ENCODE assay signal across 8 mouse cellular contexts in the genomic region with DNA sequence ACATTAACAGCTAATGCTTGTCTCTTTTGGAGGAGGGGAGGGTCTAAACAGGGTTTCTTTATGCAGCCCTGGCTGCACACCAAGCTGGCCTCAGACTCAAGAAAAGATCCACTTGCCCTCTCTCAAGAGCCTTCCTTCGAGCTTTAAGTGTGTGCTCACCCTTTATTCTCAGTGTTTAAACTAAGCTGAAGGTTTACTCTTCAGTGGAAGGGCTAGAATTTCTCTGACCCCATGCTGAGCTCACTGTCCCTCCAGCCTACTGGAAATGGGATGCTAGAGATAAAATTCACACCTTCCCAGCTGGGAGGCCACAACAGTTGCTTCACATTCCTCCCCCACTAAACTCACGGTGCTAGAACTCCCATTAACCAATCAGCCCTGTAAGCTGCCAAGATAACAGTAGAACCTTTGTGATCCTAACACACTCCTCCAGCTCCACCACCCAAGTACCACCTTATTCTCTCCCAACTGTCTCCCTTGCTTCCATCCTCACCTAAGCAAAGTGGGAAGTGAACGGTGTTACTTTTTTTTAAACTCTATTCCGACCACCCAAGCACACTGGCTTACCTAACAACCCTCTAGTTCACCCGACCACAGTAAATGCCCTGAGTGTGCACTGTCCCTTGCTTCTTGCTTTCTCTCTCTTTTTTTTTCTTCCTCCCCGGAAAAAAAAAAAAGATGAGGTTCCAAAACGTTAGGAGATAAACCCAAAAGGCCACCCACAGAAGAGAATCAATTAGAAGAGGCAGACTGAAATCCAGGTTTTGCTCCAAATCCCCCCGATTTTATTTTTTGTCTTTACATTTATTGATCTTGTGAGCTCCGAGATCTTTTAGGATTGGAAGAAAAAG. TPM values are rescaled to one million over a fixed set of nuclear protein-coding genes. Genes with fewer than 3 reads are reported as not detected.
DNase-seq lines count a peak whose midpoint lies in the region; ATAC-seq and TF ChIP-seq lines count a peak whose summit lies in the region.

No protein-coding gene starts in this region.

- ATAC-seq in heart, embryonic 12.5 days (ENCODE audit: insufficient number of reproducible peaks, low FRiP score): no peak
- ATAC-seq in hindbrain, embryonic 13.5 days (ENCODE audit: low FRiP score): no peak

- intact Hi-C loops in heart, adult 2 months (cut with DNase I): no loop called here

- no peak for TF ChIP-seq POLR2A in heart, adult 2 months (IDR thresholded peaks at IDR 0.05; ENCODE audit: insufficient read depth, low read depth, low read length)

- peak overlapping the region; percentile 41; the same call in 1 of the 2 replicates for H3K9ac ChIP-seq in heart, embryonic 12.5 days
- no peak overlapping the region for H3K9ac ChIP-seq in heart, adult 2 months (ENCODE audit: low read depth, low read length)
- peak overlapping the region; percentile 86 for H3K9ac ChIP-seq in hindbrain, embryonic 13.5 days

- H3K36me3 ChIP-seq in heart, embryonic 12.5 days: no peaks in the 10 kb centered on the region
- no peaks in the 10 kb centered on the region for H3K36me3 ChIP-seq in heart, adult 2 months (ENCODE audit: control insufficient read depth, insufficient read depth, low read length)
- no peaks in the 10 kb centered on the region for H3K36me3 ChIP-seq in hindbrain, embryonic 13.5 days
- no peaks in the 10 kb centered on the region for H3K36me3 ChIP-seq in midbrain, embryonic 10.5 days

- 0 out of 2 replicates have a peak, but pooled peaks cover 5% of the 10 kb centered on the region for H3K4me1 ChIP-seq in heart, embryonic 12.5 days (replicated peaks)
- peaks cover 2% of the 10 kb centered on the region; the same call in 1 of the 2 replicates for H3K4me1 ChIP-seq in heart, adult 2 months (ENCODE audit: control insufficient read depth, insufficient read depth, low read length)
- peaks cover 11% of the 10 kb centered on the region for H3K4me1 ChIP-seq in hindbrain, embryonic 13.5 days (replicated peaks)
- peaks cover 16% of the 10 kb centered on the region for H3K4me1 ChIP-seq in midbrain, embryonic 10.5 days

- no peak for TF ChIP-seq CTCF in heart, adult 2 months (IDR thresholded peaks at IDR 0.05)

- no peak for TF ChIP-seq EP300 in heart, adult 2 months (IDR thresholded peaks at IDR 0.05; ENCODE audit: insufficient read depth, low read depth, low read length)

- 0 out of 2 replicates have a peak, but pooled peaks cover 5% of the 10 kb centered on the region for H3K27me3 ChIP-seq in heart, embryonic 12.5 days (replicated peaks)
- no peaks in the 10 kb centered on the region for H3K27me3 ChIP-seq in heart, adult 2 months (ENCODE audit: control insufficient read depth, insufficient read depth, low read length)
- no peaks in the 10 kb centered on the region for H3K27me3 ChIP-seq in hindbrain, embryonic 13.5 days
- peaks cover 9% of the 10 kb centered on the region for H3K27me3 ChIP-seq in midbrain, embryonic 10.5 days (ENCODE audit: low read depth, poor library complexity, severe bottlenecking)

- no peak overlapping the region for H3K27ac ChIP-seq in heart, embryonic 12.5 days (ENCODE audit: poor library complexity, severe bottlenecking)
- no peak overlapping the region for H3K27ac ChIP-seq in heart, adult 2 months
- peak overlapping the region; percentile 96; the same call in 1 of the 2 replicates for H3K27ac ChIP-seq in hindbrain, embryonic 13.5 days
- H3K27ac ChIP-seq in midbrain, embryonic 10.5 days (replicated peaks): peak overlapping the region; percentile 95

- no peak for DNase-seq in heart, adult 2 months
- peak; percentile 52 for DNase-seq in R1 (ENCODE audit: low read depth, low spot score)
- DNase-seq in midbrain, embryonic 10.5 days (ENCODE audit: low spot score): peak; percentile 13
- DNase-seq in yolk sac, embryonic 10.5 days (ENCODE audit: low spot score): no peak
- no peak for DNase-seq in frontal cortex, postnatal 10 days (ENCODE audit: low spot score in 2 of 2)
- DNase-seq in frontal cortex, postnatal 36 days (ENCODE audit: low spot score in 2 of 2): no peak

- 15% methylated on average over 9 of the region's 9 CpGs for WGBS in heart, embryonic 12.5 days
- 42% methylated on average over 9 of the region's 9 CpGs for WGBS in heart, adult 2 months
- 15% methylated on average over 9 of the region's 9 CpGs for WGBS in hindbrain, embryonic 13.5 days
- WGBS in midbrain, embryonic 10.5 days: 22% methylated on average over 9 of the region's 9 CpGs

- H3K4me2 ChIP-seq in heart, embryonic 12.5 days: peak overlapping the region; percentile 72
- H3K4me2 ChIP-seq in hindbrain, embryonic 13.5 days: peak overlapping the region; percentile 55

- H3K9me3 ChIP-seq in heart, embryonic 12.5 days (replicated peaks): no peaks in the 10 kb centered on the region
- no peaks in the 10 kb centered on the region for H3K9me3 ChIP-seq in hindbrain, embryonic 13.5 days
- no peaks in the 10 kb centered on the region; the same call in 1 of the 2 replicates for H3K9me3 ChIP-seq in midbrain, embryonic 10.5 days (replicated peaks)

- no peaks in the 10 kb centered on the region for H3K79me2 ChIP-seq in heart, adult 2 months (replicated peaks; ENCODE audit: control insufficient read depth, insufficient read depth, low read length)

- H3K4me3 ChIP-seq in heart, embryonic 12.5 days: peak overlapping the region; percentile 89
- H3K4me3 ChIP-seq in heart, adult 2 months: no peak overlapping the region
- H3K4me3 ChIP-seq in hindbrain, embryonic 13.5 days: peak overlapping the region; percentile 66
- H3K4me3 ChIP-seq in midbrain, embryonic 10.5 days: peak overlapping the region; percentile 71

RNA-seq across cellular contexts. Expression of gene Sms, which starts 2.0 kb away (rescaled TPM):
- polyA plus RNA-seq in heart, embryonic 12.5 days (2016; fragmentation: Nextera tagmentation; extraction: Ambion mirVana): 67.2 and 84.6 TPM in 2 replicates
- total RNA-seq in heart, adult 2 months (2021): 10 to 100 TPM; 41.4 to 56.7 TPM
- polyA plus RNA-seq in heart, adult 2 months (2012; rRNA removed): 18.3 and 23.7 TPM in 2 replicates
- polyA plus RNA-seq in hindbrain, embryonic 13.5 days (2015; fragmentation: Nextera tagmentation; extraction: Ambion mirVana): 150 and 154 TPM in 2 replicates
- polyA plus RNA-seq in midbrain, embryonic 10.5 days (2016; fragmentation: Nextera tagmentation; extraction: Ambion mirVana): 86.3 and 102 TPM in 2 replicates

Comparison
In these comparisons a context has a peak if more than half of its experiments do, and no peak if none do; other contexts are left out.
1. H3K27ac ChIP-seq: peak in hindbrain, embryonic 13.5 days (single experiment) and midbrain, embryonic 10.5 days (single experiment); none in heart, embryonic 12.5 days (single experiment) and heart, adult 2 months (single experiment).
2. DNase-seq: peak in R1 (single experiment) and midbrain, embryonic 10.5 days (single experiment); none in heart, adult 2 months (0 of 2), yolk sac, embryonic 10.5 days (single experiment), frontal cortex, postnatal 10 days (0 of 2) and frontal cortex, postnatal 36 days (0 of 2).